Mouse (Mus musculus) adrenal gland, adult 10 weeks (tissue): ENCODE results near the gene Krt81. TPM values are rescaled to one million over a fixed set of nuclear protein-coding genes. Genes with fewer than 3 reads are reported as not detected.

Experiments used
- polyA plus RNA-seq: library from polyadenylated mRNA; stranded (reverse); fragments of 350-450 nt; fragmentation: Illumina TruSeq; extraction: RNeasy Lipid Tissue Mini Kit (QIAGEN cat#74804); gene quantifications from one replicate; pipeline ENCODE4 v1.2.3, GENCODE M21; 2014; ENCODE audit warnings: low read depth, low replicate concordance

Gene Krt81
- polyA plus RNA-seq: not detected

GRCm38 (mm10) chr15:101463651-101464050, at the start of gene Krt81:
Gene Krt81 (minus strand): TSS chr15:101463751.

DNA sequence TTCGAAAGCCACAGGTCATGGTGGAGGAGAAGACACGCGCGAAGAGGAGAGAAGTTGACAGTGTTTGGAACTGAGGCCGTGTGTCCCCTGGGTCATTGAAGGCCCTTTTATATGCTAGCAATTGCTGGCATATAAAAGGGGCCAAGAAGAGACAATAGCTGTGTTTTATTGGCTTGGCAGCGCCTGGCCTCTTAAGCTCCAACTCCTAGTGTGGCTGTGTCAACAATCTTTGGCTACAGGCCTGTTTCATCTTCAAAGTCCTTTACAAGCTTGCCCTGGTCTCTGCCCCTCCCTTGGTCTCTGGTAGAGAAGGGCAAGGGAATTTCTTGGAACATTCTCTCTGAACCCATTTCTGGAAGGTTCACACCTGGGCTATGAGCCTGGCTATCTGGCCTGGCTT, 27.9 kb upstream of the Krt81 start, which contains the start of gene Krt83:
Gene Krt83 (minus strand): TSS at position 82 of the 400 bp plus-strand sequence.

DNA sequence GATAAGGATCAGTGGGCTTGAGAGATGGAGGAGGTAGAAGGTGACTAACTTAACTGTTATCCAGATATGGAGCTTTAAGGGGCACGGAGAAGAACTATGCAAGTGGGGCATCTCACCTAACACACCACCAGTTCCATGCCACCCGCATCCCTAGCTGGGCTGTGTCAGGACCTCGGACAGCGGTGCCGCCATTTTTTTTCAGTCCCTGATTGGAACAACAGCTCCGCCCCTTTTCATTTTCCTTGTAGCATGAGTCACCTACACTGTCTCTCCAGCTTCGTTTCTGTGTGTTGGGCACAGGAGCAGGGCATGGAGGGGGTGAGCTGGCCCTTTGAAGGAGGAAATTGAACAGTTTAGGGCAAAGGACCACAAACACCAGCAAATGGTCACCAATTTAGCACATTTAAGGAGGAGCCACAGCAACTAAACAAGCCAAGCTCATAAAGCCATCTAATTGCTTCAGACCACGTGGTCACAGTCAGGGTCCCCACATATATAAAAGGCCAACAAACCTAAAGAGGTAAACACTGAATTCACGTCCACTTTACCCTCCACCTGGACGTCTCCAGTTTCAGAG, 9.5 kb upstream of the Krt81 start, which contains the start of gene Krt86:
Gene Krt86 (plus strand): TSS at position 527 of the 577 bp plus-strand sequence.

DNA sequence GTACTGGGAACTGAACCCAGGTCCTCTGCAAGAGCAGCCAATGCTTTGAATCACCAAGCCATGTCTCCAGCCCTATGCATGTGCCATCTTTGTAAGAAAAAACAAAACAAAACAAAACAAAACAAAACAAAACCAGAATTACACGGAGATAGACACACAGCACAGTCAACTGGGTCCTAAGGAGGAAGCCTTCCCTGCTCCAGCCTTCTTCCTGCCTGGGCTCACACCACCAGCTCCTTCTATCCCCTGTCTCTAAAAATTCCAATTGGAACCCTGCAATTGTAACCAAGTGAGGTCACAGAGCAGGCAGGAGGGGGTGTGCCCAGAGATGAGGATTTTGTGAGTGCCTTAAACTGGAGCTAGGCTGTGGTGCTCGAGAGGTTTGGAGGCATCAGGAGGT, 16.1 kb downstream of the Krt81 start, which contains the start of gene Krt88:
Gene Krt88 (plus strand): TSS at position 301 of the 400 bp plus-strand sequence.

DNA sequence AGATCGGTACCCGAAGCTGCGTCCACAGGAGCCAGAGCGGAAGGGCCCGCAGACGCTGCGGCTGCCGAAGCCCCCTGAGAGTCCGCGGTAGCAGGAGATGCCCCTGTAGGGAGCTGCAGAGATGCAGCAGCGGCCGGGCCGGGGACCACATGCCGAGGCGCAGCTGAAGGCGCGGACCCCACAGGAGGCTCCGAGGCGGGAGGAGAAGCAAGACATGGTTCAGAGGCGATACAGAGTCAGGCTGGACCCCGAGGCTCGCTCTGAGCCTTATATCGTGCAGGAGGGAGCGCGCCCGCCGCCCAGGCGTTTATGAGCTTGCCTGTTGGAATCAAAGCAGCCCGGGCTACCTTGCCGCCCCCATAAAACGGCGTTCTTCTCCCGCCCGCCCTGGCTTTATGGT, 25.0 kb downstream of the Krt81 start, which contains the start of gene Krt87:
Gene Krt87 (minus strand): TSS at position 250 of the 400 bp plus-strand sequence.

GRCm38 (mm10) chr15:101410775-101411174, 52.8 kb downstream of the Krt81 start, which contains the start of gene Krt7:
Gene Krt7 (plus strand): TSS chr15:101411043.

Other genes starting within 250 kb of the Krt81 start
- 0.35 TPM for gene Grasp, start 239.6 kb downstream of the Krt81 start, polyA plus RNA-seq
- gene Nr4a1, start 209.5 kb downstream of the Krt81 start, polyA plus RNA-seq: 48.2 TPM
- not detected for gene Atg101, start 179.5 kb downstream of the Krt81 start, polyA plus RNA-seq
- not detected for gene 6030408B16Rik, start 170.5 kb downstream of the Krt81 start, polyA plus RNA-seq
- 0.17 TPM for gene Krt80, start 93.6 kb downstream of the Krt81 start, polyA plus RNA-seq
- not detected for gene Krt7, start 52.7 kb downstream of the Krt81 start, polyA plus RNA-seq
- not detected for gene Krt87, start 24.9 kb downstream of the Krt81 start, polyA plus RNA-seq
- gene Krt88, start 16.0 kb downstream of the Krt81 start, polyA plus RNA-seq: not detected
- not detected for gene Krt86, start 9.7 kb upstream of the Krt81 start, polyA plus RNA-seq
- gene Krt83, start 27.8 kb upstream of the Krt81 start, polyA plus RNA-seq: not detected
- gene Gm49425, start 53.5 kb upstream of the Krt81 start, polyA plus RNA-seq: not detected
- gene Krt84, start 69.1 kb upstream of the Krt81 start, polyA plus RNA-seq: not detected
- not detected for gene Krt82, start 86.9 kb upstream of the Krt81 start, polyA plus RNA-seq
- gene Krt90, start 99.2 kb upstream of the Krt81 start, polyA plus RNA-seq: not detected
- gene Krt75, start 110.2 kb upstream of the Krt81 start, polyA plus RNA-seq: not detected
- gene Gm5414, start 164.4 kb upstream of the Krt81 start, polyA plus RNA-seq: not detected
- not detected for gene Gm5478, start 183.6 kb upstream of the Krt81 start, polyA plus RNA-seq
- gene Krt6b, start 216.5 kb upstream of the Krt81 start, polyA plus RNA-seq: not detected
- gene Krt6a, start 230.6 kb upstream of the Krt81 start, polyA plus RNA-seq: not detected
- not detected for gene Krt5, start 249.1 kb upstream of the Krt81 start, polyA plus RNA-seq